Mouse (Mus musculus) forebrain, embryonic 10.5 days (tissue): Measurements from ENCODE around the gene Six4. TPM values are rescaled to one million over a fixed set of nuclear protein-coding genes. Genes with fewer than 3 reads are reported as not detected.
"Not testable (repeated sequence)": the region's sequence is repeated elsewhere in the genome, so short reads cannot be mapped to it uniquely, and the experiment has no call there.

ENCODE experiments used
- DNase-seq: peaks from one replicate; pipeline ENCODE4 v3.0.0-alpha.2; 2017; ENCODE audit warnings: low spot score; ENCODE audit errors: extremely low spot score
- H3K27ac ChIP-seq: fragments of 300-500 bp; sonication (generic); 2 replicates; pipeline ENCODE4 v1.5.1; 2016; ENCODE audit warnings: mild to moderate bottlenecking
- H3K27me3 ChIP-seq: fragments of 300-500 bp; sonication (generic); 2 replicates; pipeline ENCODE4 v1.6.1; 2016; ENCODE audit warnings: mild to moderate bottlenecking; ENCODE audit not compliant: poor library complexity, severe bottlenecking
- H3K36me3 ChIP-seq: fragments of 300-500 bp; sonication (generic); replicated peaks from 2 replicates; pipeline ENCODE4 v1.6.1; 2016; ENCODE audit warnings: mild to moderate bottlenecking, moderate library complexity
- H3K4me1 ChIP-seq: fragments of 300-500 bp; sonication (generic); 2 replicates; pipeline ENCODE4 v1.6.1; 2016
- H3K4me3 ChIP-seq: fragments of 300-500 bp; sonication (generic); 2 replicates; pipeline ENCODE4 v1.5.1; 2016; ENCODE audit warnings: mild to moderate bottlenecking, moderate library complexity
- H3K9me3 ChIP-seq: fragments of 300-500 bp; sonication (generic); 2 replicates; pipeline ENCODE4 v1.6.1; 2016; ENCODE audit warnings: mild to moderate bottlenecking, moderate library complexity
- WGBS: fragments of 180-500 bp; shearing (Covaris S2); methylation state at CpG from one replicate; pipeline ENCODE4 v1.1.7; 2016; 5-methylcytosine and 5-hydroxymethylcytosine counted together
- polyA plus RNA-seq: library from polyadenylated mRNA; unstranded; fragments of >200 nt; fragmentation: Nextera tagmentation; extraction: Ambion mirVana; gene quantifications from 2 replicates; pipeline ENCODE4 v1.2.1, GENCODE M21; 2016

Gene Six4
- polyA plus RNA-seq, 1 experiment from 2014 or later = 7.6 TPM

- Histone ChIP-seq H3K27me3 (no peaks in the 10 kb centered on the region), H3K4me3 (no peak overlapping the region), H3K27ac (no peak overlapping the region), H3K36me3 (no peaks in the 10 kb centered on the region), H3K9me3 (no peaks in the 10 kb centered on the region), H3K4me1 (peaks cover 3% of the 10 kb centered on the region)
- no peak for DNase-seq
- WGBS = 86% methylated on average over 4 of the region's 4 CpGs
Observed at GRCm38 (mm10) chr12:73083773-73084172, 29.5 kb downstream of the Six4 start.

DNA sequence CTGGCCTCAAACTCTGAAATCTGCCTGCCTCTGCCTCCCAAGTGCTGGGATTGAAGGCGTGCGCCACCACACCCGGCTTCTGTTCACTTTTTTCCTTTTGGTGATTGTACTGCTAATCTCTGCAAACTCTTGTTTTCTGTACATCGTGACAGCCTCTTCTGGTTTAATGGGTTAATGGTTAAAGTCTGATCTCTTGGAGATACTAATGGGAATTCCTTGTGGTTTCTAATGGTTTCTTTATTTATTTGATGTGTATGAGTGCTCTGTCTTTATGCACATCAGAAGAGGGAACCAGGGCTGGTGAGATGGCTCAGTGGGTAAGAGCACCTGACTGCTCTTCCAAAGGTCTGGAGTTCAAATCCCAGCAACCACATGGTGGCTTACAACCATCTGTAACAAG lies 31.4 kb downstream of the Six4 start:
- not testable (repeated sequence) for H3K36me3 ChIP-seq, H3K27me3 ChIP-seq, H3K27ac ChIP-seq, H3K4me3 ChIP-seq, H3K9me3 ChIP-seq, H3K4me1 ChIP-seq, DNase-seq
- 99% methylated on average over 4 of the region's 4 CpGs for WGBS

DNA sequence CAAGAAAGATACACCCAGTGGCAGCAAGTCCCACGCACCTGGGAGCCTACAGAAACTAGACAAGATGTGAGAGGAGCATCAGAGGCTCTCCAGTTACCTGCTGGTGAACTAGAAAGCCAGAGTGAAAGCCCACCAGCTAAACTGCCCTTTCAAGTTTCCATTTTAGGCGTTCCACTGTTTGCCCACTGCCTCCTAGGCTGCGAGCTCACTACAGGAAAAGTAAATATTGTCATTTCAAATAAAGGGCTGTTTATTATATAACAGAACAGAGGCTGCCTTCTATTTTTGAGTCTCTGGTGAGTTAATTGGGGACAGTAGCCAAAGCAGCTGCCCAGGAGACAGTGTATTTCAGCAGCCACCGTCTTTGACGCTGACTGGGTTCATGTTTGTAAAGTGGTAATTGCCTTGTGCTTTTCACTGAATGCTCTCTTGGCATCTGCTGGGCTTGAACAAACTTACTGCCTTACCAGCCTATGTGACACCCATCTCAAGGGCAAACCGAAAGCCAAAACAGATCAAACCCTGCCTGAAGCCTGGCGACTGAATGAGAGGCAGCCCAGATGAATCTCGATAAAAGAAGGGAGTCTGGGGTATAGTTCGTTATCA lies 52.3 kb downstream of the Six4 start:
- Histone ChIP-seq H3K27me3 (peaks cover 22% of the 10 kb centered on the region), H3K9me3 (no peaks in the 10 kb centered on the region), H3K36me3 (no peaks in the 10 kb centered on the region), H3K27ac (no peak overlapping the region), H3K4me3 (no peak overlapping the region), H3K4me1 (no peaks in the 10 kb centered on the region; the same call in 1 of the 2 replicates)
- no peak for DNase-seq
- 61% methylated on average over 9 of the region's 9 CpGs for WGBS

DNA sequence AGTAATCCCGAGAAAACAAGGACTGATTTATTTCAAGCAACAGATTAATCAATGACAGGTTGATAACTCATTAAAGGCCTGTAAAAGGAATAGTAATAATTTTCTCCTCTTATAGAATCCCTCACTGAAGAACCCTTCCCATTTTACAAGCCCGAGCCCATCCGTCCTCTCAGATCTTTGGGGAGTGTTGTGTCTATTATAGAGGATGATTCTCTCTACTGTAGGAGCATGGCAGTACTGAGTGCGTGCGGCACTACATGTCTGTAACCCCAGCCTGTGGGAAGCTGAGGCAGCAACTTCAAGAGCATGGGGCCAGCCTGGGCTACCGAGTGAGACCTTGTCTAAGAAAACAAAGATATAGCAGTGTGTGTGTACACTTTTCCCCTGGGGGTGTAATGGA lies 55.8 kb downstream of the Six4 start:
- Histone ChIP-seq H3K27ac (no peak overlapping the region), H3K9me3 (no peaks in the 10 kb centered on the region), H3K4me1 (peaks cover 33% of the 10 kb centered on the region), H3K4me3 (no peak overlapping the region), H3K27me3 (peaks cover 56% of the 10 kb centered on the region), H3K36me3 (no peaks in the 10 kb centered on the region)
- no peak for DNase-seq
- 93% methylated on average over 6 of the region's 6 CpGs for WGBS

DNA sequence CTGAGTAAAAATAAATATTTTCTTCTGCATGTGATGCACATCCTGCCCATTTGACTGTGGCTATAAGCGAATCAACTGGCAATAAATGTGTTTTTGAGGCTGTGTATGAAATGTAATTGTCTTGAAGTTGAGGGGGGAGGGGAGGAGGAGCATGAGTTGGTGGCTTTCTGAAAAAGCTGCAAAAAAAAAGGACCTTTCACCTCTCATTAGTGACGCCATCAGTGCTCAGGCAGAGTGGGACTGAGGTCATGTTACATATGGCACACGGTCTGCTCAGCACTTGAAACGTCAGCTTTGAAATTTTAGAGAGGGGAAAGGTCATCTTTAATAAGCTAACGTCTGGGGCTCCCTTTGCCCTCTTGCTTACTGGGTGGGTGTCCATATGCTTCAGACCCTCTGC lies 57.8 kb downstream of the Six4 start:
- peak; percentile 16 for DNase-seq
- Histone ChIP-seq H3K4me1 (peaks cover 46% of the 10 kb centered on the region), H3K9me3 (no peaks in the 10 kb centered on the region), H3K36me3 (no peaks in the 10 kb centered on the region), H3K27ac (no peak overlapping the region), H3K4me3 (no peak overlapping the region), H3K27me3 (peaks cover 77% of the 10 kb centered on the region)
- WGBS = 14% methylated on average over 5 of the region's 5 CpGs

DNA sequence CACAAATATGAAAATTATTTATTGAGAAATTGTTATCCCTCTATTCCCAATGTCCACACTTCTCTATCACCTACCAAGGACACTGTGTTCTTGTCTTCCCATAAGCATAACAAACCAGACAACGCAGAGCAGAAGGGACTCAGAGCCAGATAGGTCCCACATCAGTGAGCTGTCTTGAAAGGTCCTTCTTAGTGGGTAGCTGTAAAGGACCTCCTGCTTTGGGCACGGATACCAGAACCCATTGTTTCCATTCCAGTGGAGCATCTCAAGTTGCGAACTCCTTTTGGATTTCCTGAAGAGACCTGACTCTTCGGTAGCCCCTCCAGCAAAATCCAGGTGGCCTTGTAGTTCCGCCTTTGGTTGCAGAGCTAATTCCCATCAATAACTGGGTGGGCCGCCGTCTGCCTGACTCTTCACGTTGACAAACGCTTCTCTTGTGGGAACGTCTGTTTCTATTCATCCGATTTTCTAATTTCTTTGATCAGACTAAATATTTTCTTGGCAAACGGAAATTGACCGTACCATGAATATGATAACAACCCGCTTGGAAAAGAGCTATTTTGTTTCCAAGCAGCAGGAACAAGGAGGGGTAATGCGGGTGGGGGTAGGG lies 58.6 kb downstream of the Six4 start:
- WGBS = 8% methylated on average over 15 of the region's 15 CpGs
- Histone ChIP-seq H3K9me3 (no peaks in the 10 kb centered on the region), H3K27ac (no peak overlapping the region), H3K27me3 (peaks cover 84% of the 10 kb centered on the region), H3K4me1 (peaks cover 53% of the 10 kb centered on the region), H3K36me3 (no peaks in the 10 kb centered on the region), H3K4me3 (peak overlapping the region; percentile 57; the same call in 1 of the 2 replicates)
- peak; percentile 29 for DNase-seq

DNA sequence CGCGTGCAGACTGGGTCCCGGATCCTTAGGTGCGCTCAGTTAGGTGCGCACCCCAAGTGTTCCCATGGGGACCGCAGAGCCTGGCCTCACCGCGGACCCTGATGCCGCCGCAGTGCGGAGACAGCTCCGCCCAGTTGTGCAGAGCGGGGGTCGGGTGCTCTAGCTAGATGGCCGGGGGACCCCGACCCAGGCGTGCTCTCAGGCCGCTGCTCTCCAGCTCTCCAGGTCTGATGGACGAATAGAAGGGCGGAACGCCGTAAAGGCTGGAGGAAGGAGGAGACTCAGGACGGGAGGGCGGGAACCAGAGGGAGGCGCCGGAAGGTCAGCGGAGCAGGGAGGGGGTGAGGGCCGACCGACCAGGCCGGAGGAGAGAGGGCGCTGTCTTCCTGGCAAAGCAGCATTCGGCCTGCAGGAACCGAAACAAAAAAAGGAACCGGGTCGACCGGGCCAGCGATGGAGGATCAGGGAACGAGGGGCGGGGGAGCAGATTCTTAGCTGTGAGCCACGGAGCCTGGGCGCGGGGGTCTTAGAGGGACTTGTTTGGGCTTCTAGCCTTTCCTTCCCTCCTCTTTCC lies 59.5 kb downstream of the Six4 start, which contains the start of gene Six1:
Six1 (minus strand) TSS at position 220 of the 574 bp plus-strand sequence.
- Histone ChIP-seq H3K36me3 (no peaks in the 10 kb centered on the region), H3K27me3 (peaks cover 94% of the 10 kb centered on the region), H3K27ac (peak within 1 kb of the TSS; percentile 78), H3K4me1 (peaks cover 57% of the 10 kb centered on the region), H3K9me3 (no peaks in the 10 kb centered on the region), H3K4me3 (peak within 1 kb of the TSS; percentile 57)
- DNase-seq = peak; percentile 82
- under 1% methylated on average over 42 of the region's 42 CpGs for WGBS

DNA sequence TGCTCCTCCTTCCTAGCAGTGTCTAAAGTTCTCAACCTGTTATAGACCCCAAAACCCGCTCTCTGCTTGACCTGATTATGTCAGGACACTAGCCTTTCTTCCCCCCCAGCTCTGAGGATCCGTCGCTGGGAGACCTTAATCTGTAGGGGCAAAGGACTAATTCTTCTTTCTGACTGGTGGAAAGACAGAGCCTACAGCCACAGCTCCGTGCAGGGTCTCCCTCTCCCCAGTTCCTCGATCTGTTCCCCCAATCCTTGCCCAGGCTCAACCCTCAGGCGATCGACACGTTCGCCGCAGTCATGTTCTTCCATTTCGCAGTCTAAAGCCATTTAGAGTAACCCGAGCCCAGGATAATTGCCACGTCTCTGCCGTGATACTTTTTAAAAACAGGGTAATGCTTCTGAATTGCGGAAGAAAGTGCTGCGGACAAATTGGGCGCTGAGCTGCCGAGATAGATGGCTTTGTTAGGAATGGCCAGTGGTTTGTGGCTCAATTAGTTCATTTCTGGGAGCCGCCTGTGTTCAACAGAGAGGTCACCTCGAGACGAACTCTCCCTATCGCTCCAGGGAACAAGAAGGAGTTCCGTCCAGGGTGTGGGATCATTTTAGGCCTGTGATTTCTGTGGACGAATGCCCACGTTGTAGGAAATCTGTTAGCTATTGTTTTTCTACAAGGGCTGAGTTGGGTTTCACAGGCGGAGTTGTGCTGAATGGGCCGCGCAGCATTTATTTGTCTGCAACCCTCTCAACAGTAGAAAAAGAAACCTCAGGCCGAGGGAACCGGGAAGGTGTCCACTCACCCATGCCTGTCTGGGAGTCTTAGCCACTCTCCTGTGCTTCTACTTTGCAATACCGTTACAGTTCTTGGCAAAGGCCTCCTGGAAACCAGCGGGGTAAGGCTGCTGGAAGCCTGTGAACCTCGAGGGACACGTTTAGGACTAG lies 60.3 kb downstream of the Six4 start:
- Histone ChIP-seq H3K27me3 (peaks cover 100% of the 10 kb centered on the region), H3K36me3 (no peaks in the 10 kb centered on the region), H3K4me1 (peaks cover 57% of the 10 kb centered on the region), H3K27ac (peak overlapping the region; percentile 78), H3K4me3 (peak overlapping the region; percentile 57), H3K9me3 (no peaks in the 10 kb centered on the region)
- under 1% methylated on average over 34 of the region's 34 CpGs for WGBS
- DNase-seq = peak; percentile 51

GRCm38 (mm10) chr12:73052036-73052650 lies 61.1 kb downstream of the Six4 start:
- Histone ChIP-seq H3K36me3 (no peaks in the 10 kb centered on the region), H3K4me1 (peaks cover 57% of the 10 kb centered on the region), H3K4me3 (peak overlapping the region; percentile 57), H3K27ac (peak overlapping the region; percentile 78), H3K9me3 (no peaks in the 10 kb centered on the region), H3K27me3 (peaks cover 100% of the 10 kb centered on the region)
- WGBS = under 1% methylated on average over 19 of the region's 19 CpGs
- DNase-seq = peak; percentile 67

GRCm38 (mm10) chr12:73050811-73051580 lies 62.3 kb downstream of the Six4 start:
- H3K27me3 ChIP-seq = peaks cover 100% of the 10 kb centered on the region
- H3K27ac ChIP-seq = no peak overlapping the region; the same call in 1 of the 2 replicates
- no peaks in the 10 kb centered on the region for H3K9me3 ChIP-seq
- under 1% methylated on average over 15 of the region's 15 CpGs for WGBS
- H3K36me3 ChIP-seq = no peaks in the 10 kb centered on the region
- H3K4me3 ChIP-seq = peak overlapping the region; percentile 5
- H3K4me1 ChIP-seq = peaks cover 67% of the 10 kb centered on the region
- DNase-seq = peak; percentile 36

DNA sequence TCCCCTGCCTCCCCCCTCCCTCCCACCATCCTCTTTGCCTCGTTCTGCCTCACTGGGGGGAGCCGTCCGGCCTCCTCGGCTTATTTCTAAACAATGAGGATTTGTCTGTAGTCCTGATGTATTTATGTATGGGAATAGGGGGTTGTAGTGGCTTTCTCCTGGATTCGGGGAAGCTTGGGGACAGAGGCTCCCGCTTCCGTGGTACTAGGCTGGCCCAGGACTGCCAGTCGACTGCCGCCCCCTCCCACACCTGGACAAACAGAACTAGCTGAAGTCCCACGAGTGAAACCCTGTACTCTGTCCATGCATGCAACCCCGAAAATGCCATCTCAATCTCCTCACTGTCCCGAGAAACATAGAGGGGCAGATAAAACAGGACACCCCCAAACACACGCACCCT lies 63.0 kb downstream of the Six4 start:
- Histone ChIP-seq H3K4me3 (peak overlapping the region; percentile 5), H3K27me3 (peaks cover 100% of the 10 kb centered on the region), H3K9me3 (no peaks in the 10 kb centered on the region), H3K36me3 (no peaks in the 10 kb centered on the region), H3K4me1 (peaks cover 68% of the 10 kb centered on the region), H3K27ac (no peak overlapping the region; the same call in 1 of the 2 replicates)
- WGBS = 0% methylated on average over 13 of the region's 13 CpGs
- peak; percentile 37 for DNase-seq
